Mouse (Mus musculus): ENCODE results near the gene Gm45261. TPM values are rescaled to one million over a fixed set of nuclear protein-coding genes. Genes with fewer than 3 reads are reported as not detected.

The Gm45261 gene
- polyA plus RNA-seq, 2 experiments: not detected

DNA sequence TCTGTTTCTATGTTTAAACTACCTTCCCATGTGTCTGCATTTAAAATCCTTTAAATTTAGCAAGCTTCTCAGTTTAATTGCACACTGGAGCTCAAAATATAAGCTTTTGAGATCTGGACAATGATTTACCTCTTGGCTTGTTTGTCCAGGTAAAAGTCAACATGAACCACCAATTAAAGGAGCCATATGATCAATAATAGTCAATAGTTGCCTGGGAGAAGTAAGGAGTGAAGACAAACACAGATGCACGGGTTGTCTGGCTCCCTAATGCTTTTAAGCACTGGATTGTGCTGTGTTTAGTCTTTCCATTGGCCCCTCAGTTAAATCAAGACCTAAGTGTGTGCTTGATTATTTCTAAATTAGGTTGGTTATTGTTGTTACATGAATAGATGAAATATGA lies 33.3 kb downstream of the Gm45261 start:
- WGBS: 64% methylated on average over 1 of the region's 1 CpGs
- Histone ChIP-seq H3K4me3 (replicated peaks; ENCODE audit: low read length) (no peak overlapping the region), H3K4me2 (replicated peaks; ENCODE audit: low read depth, low read length, severe bottlenecking) (no peak overlapping the region), H3K36me3 (ENCODE audit: control insufficient read depth, insufficient read depth, low read length) (no peaks in the 10 kb centered on the region), H3K27ac (replicated peaks; ENCODE audit: low read depth, low read length) (no peak overlapping the region), H3K4me1 (ENCODE audit: control insufficient read depth, insufficient read depth, low read length) (no peaks in the 10 kb centered on the region), H3K27me3 (ENCODE audit: control insufficient read depth, insufficient read depth, low read length) (no peaks in the 10 kb centered on the region), H3K9me3 (ENCODE audit: control insufficient read depth, low read length) (peaks cover 3% of the 10 kb centered on the region; the same call in 1 of the 2 replicates), H3K9ac (ENCODE audit: low read depth, low read length, severe bottlenecking) (no peak overlapping the region)
- ATAC-seq (ENCODE audit: low FRiP score, low read depth): no peak
- no peak for DNase-seq (ENCODE audit: low spot score)
- TF ChIP-seq POLR2A (IDR thresholded peaks at IDR 0.05; ENCODE audit: borderline replicate concordance, extremely low read depth, insufficient read depth, insufficient read length): no peak

DNA sequence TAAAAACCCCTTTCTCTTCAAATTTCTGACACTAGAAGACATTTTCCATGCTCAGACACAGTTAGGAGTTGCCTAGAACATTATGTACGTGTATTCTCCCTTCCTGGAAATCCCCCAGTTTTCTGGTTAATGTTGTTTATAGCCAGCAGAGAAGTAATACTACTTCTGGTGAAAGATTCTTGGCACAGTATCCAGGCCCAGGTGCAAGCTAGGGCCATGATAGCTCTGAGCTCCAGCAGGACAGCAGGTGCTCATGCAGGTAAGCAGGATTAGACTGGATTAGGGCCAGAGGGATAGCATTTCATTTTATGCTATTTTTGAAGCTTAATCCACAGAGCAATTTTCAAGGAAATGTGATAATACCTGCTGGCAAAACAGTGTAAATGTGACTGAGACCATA lies 33.8 kb downstream of the Gm45261 start:
- DNase-seq (ENCODE audit: low spot score): peak; percentile 47
- Histone ChIP-seq H3K27me3 (ENCODE audit: control insufficient read depth, insufficient read depth, low read length) (no peaks in the 10 kb centered on the region), H3K4me2 (replicated peaks; ENCODE audit: low read depth, low read length, severe bottlenecking) (no peak overlapping the region), H3K9ac (ENCODE audit: low read depth, low read length, severe bottlenecking) (no peak overlapping the region), H3K4me1 (ENCODE audit: control insufficient read depth, insufficient read depth, low read length) (no peaks in the 10 kb centered on the region), H3K27ac (replicated peaks; ENCODE audit: low read depth, low read length) (no peak overlapping the region), H3K4me3 (replicated peaks; ENCODE audit: low read length) (no peak overlapping the region), H3K9me3 (ENCODE audit: control insufficient read depth, low read length) (peaks cover 3% of the 10 kb centered on the region; the same call in 1 of the 2 replicates), H3K36me3 (ENCODE audit: control insufficient read depth, insufficient read depth, low read length) (no peaks in the 10 kb centered on the region)
- ATAC-seq (ENCODE audit: low FRiP score, low read depth): no peak; the same call in 1 of the 2 replicates
- whole genome bisulfite sequencing: 32% methylated on average over 1 of the region's 1 CpGs
- TF ChIP-seq POLR2A (IDR thresholded peaks at IDR 0.05; ENCODE audit: borderline replicate concordance, extremely low read depth, insufficient read depth, insufficient read length): no peak

DNA sequence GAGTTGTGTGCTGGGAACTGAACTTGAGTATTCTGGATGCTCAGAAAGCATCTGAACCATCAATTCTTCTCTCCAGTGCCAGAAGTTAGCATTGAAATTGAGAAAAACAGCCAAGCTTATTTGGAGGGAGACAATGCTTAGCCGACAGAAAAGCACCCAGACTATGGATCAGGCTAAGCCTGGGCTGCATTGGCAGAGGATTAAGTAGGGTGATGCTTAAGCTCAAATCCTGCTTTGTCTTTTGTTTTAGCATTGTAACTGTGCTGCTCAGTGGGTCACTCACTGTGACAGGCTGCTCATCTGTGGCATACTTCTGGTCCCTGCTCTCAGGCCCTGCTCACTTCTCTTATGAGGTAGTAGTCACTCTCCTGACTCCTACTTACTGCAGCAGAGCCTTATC lies 36.6 kb downstream of the Gm45261 start:
- DNase-seq (ENCODE audit: low spot score): no peak
- no peak for ATAC-seq (ENCODE audit: low FRiP score, low read depth)
- H3K4me2 ChIP-seq (replicated peaks; ENCODE audit: low read depth, low read length, severe bottlenecking): no peak overlapping the region
- H3K9me3 ChIP-seq (ENCODE audit: control insufficient read depth, low read length): no peaks in the 10 kb centered on the region
- no peaks in the 10 kb centered on the region for H3K27me3 ChIP-seq (ENCODE audit: control insufficient read depth, insufficient read depth, low read length)
- WGBS: 77% methylated on average over 1 of the region's 1 CpGs
- no peak for TF ChIP-seq POLR2A (IDR thresholded peaks at IDR 0.05; ENCODE audit: borderline replicate concordance, extremely low read depth, insufficient read depth, insufficient read length)
- H3K4me1 ChIP-seq (ENCODE audit: control insufficient read depth, insufficient read depth, low read length): no peaks in the 10 kb centered on the region
- H3K4me3 ChIP-seq (replicated peaks; ENCODE audit: low read length): no peak overlapping the region
- no peaks in the 10 kb centered on the region for H3K36me3 ChIP-seq (ENCODE audit: control insufficient read depth, insufficient read depth, low read length)
- no peak overlapping the region for H3K27ac ChIP-seq (replicated peaks; ENCODE audit: low read depth, low read length)
- no peak overlapping the region for H3K9ac ChIP-seq (ENCODE audit: low read depth, low read length, severe bottlenecking)

DNA sequence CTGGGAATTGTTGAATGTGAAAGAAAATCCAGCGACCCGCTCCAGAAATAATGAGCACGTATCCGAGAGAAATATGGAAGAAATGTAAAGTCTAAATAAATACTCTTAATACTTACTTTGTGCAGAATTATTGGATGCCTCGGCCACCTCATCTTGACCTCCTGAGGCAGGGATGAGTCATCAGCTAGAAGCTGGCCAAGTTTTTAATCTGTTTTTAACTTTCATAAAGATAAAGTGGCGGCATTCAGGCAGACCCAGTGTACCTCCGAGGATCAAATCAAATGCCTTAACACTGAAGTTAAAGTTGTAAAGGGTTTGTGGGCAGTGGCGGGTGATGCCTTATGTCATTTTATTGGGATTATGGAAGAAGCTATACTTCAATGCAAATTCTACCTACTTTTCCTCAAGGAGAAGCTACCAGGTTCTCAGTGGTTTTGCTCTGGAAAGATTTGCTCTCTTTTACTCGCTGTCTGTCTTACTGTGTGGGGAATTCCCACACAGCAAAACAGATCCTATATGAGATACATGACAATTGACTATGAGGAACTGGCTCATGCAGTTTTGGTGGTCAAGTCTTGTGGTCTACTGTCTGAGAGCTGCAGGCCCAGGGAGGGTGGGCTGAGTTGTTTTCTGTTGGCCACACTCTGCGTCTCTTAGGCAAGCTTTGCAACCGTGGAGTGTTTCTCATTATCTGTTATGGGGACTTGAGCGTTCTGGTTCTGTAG lies 42.8 kb downstream of the Gm45261 start:
- no peaks in the 10 kb centered on the region for H3K36me3 ChIP-seq (ENCODE audit: control insufficient read depth, insufficient read depth, low read length)

DNA sequence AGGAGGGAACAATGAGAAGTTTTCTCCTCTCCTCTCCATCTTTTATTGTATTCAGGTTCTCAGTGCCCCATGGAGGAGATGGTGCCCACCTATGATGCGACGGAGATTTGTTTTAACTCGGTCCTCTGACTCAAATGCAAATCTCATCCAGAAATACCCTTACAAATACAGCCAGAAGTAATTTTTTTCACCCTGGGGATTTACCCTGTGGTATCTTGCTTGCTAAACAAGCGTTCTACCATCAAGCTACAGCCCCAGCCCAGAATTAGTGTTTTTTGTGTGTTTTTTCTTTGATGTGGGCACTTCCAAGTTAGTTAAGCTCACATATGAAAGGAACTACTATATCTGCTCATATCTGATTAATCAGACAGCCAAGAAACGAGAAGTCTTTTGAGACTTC lies 44.9 kb downstream of the Gm45261 start:
- TF ChIP-seq POLR2A (IDR thresholded peaks at IDR 0.05; ENCODE audit: borderline replicate concordance, extremely low read depth, insufficient read depth, insufficient read length): no peak
- no peak overlapping the region for H3K27ac ChIP-seq (replicated peaks; ENCODE audit: low read depth, low read length)
- WGBS: 55% methylated on average over 5 of the region's 5 CpGs
- H3K36me3 ChIP-seq (ENCODE audit: control insufficient read depth, insufficient read depth, low read length): no peaks in the 10 kb centered on the region
- H3K9ac ChIP-seq (ENCODE audit: low read depth, low read length, severe bottlenecking): no peak overlapping the region
- no peak overlapping the region for H3K4me3 ChIP-seq (replicated peaks; ENCODE audit: low read length)
- no peaks in the 10 kb centered on the region for H3K4me1 ChIP-seq (ENCODE audit: control insufficient read depth, insufficient read depth, low read length)
- no peak for ATAC-seq (ENCODE audit: low FRiP score, low read depth)
- no peaks in the 10 kb centered on the region for H3K27me3 ChIP-seq (ENCODE audit: control insufficient read depth, insufficient read depth, low read length)
- DNase-seq (ENCODE audit: low spot score): no peak
- H3K9me3 ChIP-seq (ENCODE audit: control insufficient read depth, low read length): no peaks in the 10 kb centered on the region
- H3K4me2 ChIP-seq (replicated peaks; ENCODE audit: low read depth, low read length, severe bottlenecking): no peak overlapping the region

More for the DNA sequence above, 42.8 kb downstream of the Gm45261 start:
- WGBS: 73% methylated on average over 12 of the region's 12 CpGs
- Histone ChIP-seq H3K9ac (ENCODE audit: low read depth, low read length, severe bottlenecking) (no peak overlapping the region), H3K9me3 (ENCODE audit: control insufficient read depth, low read length) (no peaks in the 10 kb centered on the region), H3K4me3 (replicated peaks; ENCODE audit: low read length) (no peak overlapping the region), H3K4me1 (ENCODE audit: control insufficient read depth, insufficient read depth, low read length) (no peaks in the 10 kb centered on the region), H3K4me2 (replicated peaks; ENCODE audit: low read depth, low read length, severe bottlenecking) (no peak overlapping the region), H3K27ac (replicated peaks; ENCODE audit: low read depth, low read length) (no peak overlapping the region), H3K27me3 (ENCODE audit: control insufficient read depth, insufficient read depth, low read length) (no peaks in the 10 kb centered on the region)
- ATAC-seq (ENCODE audit: low FRiP score, low read depth) (no peak), DNase-seq (ENCODE audit: low spot score) (no peak)
- no peak for TF ChIP-seq POLR2A (IDR thresholded peaks at IDR 0.05; ENCODE audit: borderline replicate concordance, extremely low read depth, insufficient read depth, insufficient read length)
